13 mouse cellular contexts compared by ENCODE assay signal in the genomic region with DNA sequence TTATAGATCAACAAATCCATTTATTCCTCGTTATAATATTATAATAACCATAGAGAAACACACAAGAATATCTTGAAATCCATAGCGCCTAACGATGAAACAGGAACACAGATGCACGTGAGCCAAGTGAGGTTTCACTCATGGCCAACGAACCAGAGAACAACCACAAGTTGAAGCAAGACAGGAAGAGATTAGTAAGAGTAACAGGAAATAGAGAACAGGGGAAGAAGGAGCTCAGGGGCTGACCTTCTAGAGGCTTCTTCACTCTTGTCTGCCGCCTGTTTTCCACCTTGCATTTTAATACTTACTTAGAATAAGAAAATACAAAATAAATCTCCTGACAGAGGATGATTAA.
A peak's percentile ranks its signal among the peaks of the same experiment; 100 is the strongest.
DNase-seq lines count a peak whose midpoint lies in the region; ATAC-seq and TF ChIP-seq lines count a peak whose summit lies in the region.
"Had no signal": no experiment of that assay in that cellular context is flagged by ENCODE, and none has a peak within 500 bp of the region (broad histone marks: within the 10 kb centered on the region; RNA-seq: fewer than 3 reads in every experiment).

No protein-coding gene starts in this region.

- H3K27me3 ChIP-seq in midbrain, embryonic 11.5 days (ENCODE audit: control insufficient read depth, insufficient read depth, low read length), result no peaks in the 10 kb centered on the region
- no peaks in the 10 kb centered on the region for H3K27me3 ChIP-seq in midbrain, embryonic 14.5 days (ENCODE audit: control insufficient read depth, insufficient read depth, low read length)
- H3K27me3 ChIP-seq in liver, adult 2 months (ENCODE audit: control insufficient read depth, insufficient read depth, low read length), result no peaks in the 10 kb centered on the region
- H3K27me3 ChIP-seq in forebrain, embryonic 12.5 days, result no peaks in the 10 kb centered on the region
- no peaks in the 10 kb centered on the region for H3K27me3 ChIP-seq in midbrain, embryonic 15.5 days (replicated peaks)
- H3K27me3 ChIP-seq: heart, embryonic 15.5 days had no signal

- WGBS in midbrain, embryonic 11.5 days, result 83% methylated on average over 6 of the region's 6 CpGs
- WGBS in midbrain, embryonic 14.5 days, result 83% methylated on average over 6 of the region's 6 CpGs
- 64% methylated on average over 6 of the region's 6 CpGs for WGBS in liver, adult 2 months
- 85% methylated on average over 6 of the region's 6 CpGs for WGBS in forebrain, embryonic 12.5 days
- WGBS in midbrain, embryonic 15.5 days, result 82% methylated on average over 6 of the region's 6 CpGs

- H3K9me3 ChIP-seq in midbrain, embryonic 11.5 days (ENCODE audit: control insufficient read depth, low read length), result no peaks in the 10 kb centered on the region
- no peaks in the 10 kb centered on the region for H3K9me3 ChIP-seq in midbrain, embryonic 14.5 days (ENCODE audit: control insufficient read depth, low read length)
- no peaks in the 10 kb centered on the region for H3K9me3 ChIP-seq in forebrain, embryonic 12.5 days
- H3K9me3 ChIP-seq in midbrain, embryonic 15.5 days, result no peaks in the 10 kb centered on the region
- H3K9me3 ChIP-seq: forebrain, embryonic 10.5 days; heart, embryonic 15.5 days had no signal

- H3K36me3 ChIP-seq in midbrain, embryonic 11.5 days (ENCODE audit: control insufficient read depth, insufficient read depth, low read length), result no peaks in the 10 kb centered on the region
- H3K36me3 ChIP-seq in midbrain, embryonic 14.5 days (ENCODE audit: control insufficient read depth, insufficient read depth, low read length), result no peaks in the 10 kb centered on the region
- no peaks in the 10 kb centered on the region for H3K36me3 ChIP-seq in liver, adult 2 months (ENCODE audit: control insufficient read depth, insufficient read depth, low read length)
- H3K36me3 ChIP-seq in forebrain, embryonic 12.5 days (replicated peaks), result no peaks in the 10 kb centered on the region
- H3K36me3 ChIP-seq in midbrain, embryonic 15.5 days (replicated peaks), result no peaks in the 10 kb centered on the region
- H3K36me3 ChIP-seq: forebrain, embryonic 10.5 days; heart, embryonic 15.5 days had no signal

- H3K27ac ChIP-seq in midbrain, embryonic 11.5 days (ENCODE audit: low read depth, low read length), result no peak overlapping the region
- H3K27ac ChIP-seq in midbrain, embryonic 14.5 days (replicated peaks; ENCODE audit: low read depth, low read length), result no peak overlapping the region
- no peak overlapping the region for H3K27ac ChIP-seq in liver, adult 2 months (replicated peaks; ENCODE audit: insufficient read depth, low read depth, low read length)
- no peak overlapping the region for H3K27ac ChIP-seq in forebrain, embryonic 12.5 days
- no peak overlapping the region for H3K27ac ChIP-seq in midbrain, embryonic 15.5 days
- H3K27ac ChIP-seq: forebrain, embryonic 10.5 days; heart, embryonic 15.5 days had no signal

- peak; percentile 51 for DNase-seq in midbrain, embryonic 11.5 days (ENCODE audit: low spot score, missing footprints)
- DNase-seq in midbrain, embryonic 14.5 days, result no peak
- DNase-seq in liver, adult 2 months (ENCODE audit: extremely low read depth, low read depth, low spot score), result peak; percentile 15
- peak; percentile 18 for DNase-seq in skeletal muscle tissue, adult 2 months (ENCODE audit: low read depth, low spot score)
- no peak for DNase-seq in layer of hippocampus, postnatal 36 days
- DNase-seq in ovary, postnatal 36 days (ENCODE audit: low spot score), result no peak
- DNase-seq: cerebellum, adult 9-10 months; gastrocnemius, postnatal 14 days; kidney, postnatal 10 days had no signal

- no peak for TF ChIP-seq POLR2A in liver, adult 2 months (IDR thresholded peaks at IDR 0.05; ENCODE audit: extremely low read depth, insufficient read depth, low read length)

- H3K4me2 ChIP-seq in midbrain, embryonic 11.5 days, result no peak overlapping the region
- H3K4me2 ChIP-seq in midbrain, embryonic 14.5 days (ENCODE audit: low read length), result no peak overlapping the region
- H3K4me2 ChIP-seq in forebrain, embryonic 12.5 days, result no peak overlapping the region
- no peak overlapping the region for H3K4me2 ChIP-seq in midbrain, embryonic 15.5 days
- H3K4me2 ChIP-seq: heart, embryonic 15.5 days had no signal

- no peak for TF ChIP-seq CTCF in liver, adult 2 months (IDR thresholded peaks at IDR 0.05; ENCODE audit: low read depth, low read length)

- H3K9ac ChIP-seq in midbrain, embryonic 11.5 days (ENCODE audit: low read length), result no peak overlapping the region
- no peak overlapping the region for H3K9ac ChIP-seq in midbrain, embryonic 14.5 days (replicated peaks; ENCODE audit: low read length)
- no peak overlapping the region for H3K9ac ChIP-seq in liver, adult 2 months (ENCODE audit: low read depth, low read length)
- H3K9ac ChIP-seq in forebrain, embryonic 12.5 days, result no peak overlapping the region
- H3K9ac ChIP-seq in midbrain, embryonic 15.5 days, result no peak overlapping the region
- H3K9ac ChIP-seq: heart, embryonic 15.5 days had no signal

- H3K4me1 ChIP-seq in midbrain, embryonic 11.5 days (ENCODE audit: control insufficient read depth, insufficient read depth, low read length), result no peaks in the 10 kb centered on the region
- no peaks in the 10 kb centered on the region for H3K4me1 ChIP-seq in midbrain, embryonic 14.5 days (ENCODE audit: control insufficient read depth, insufficient read depth, low read length)
- no peaks in the 10 kb centered on the region for H3K4me1 ChIP-seq in liver, adult 2 months (ENCODE audit: control insufficient read depth, insufficient read depth, low read length)
- H3K4me1 ChIP-seq in forebrain, embryonic 12.5 days, result no peaks in the 10 kb centered on the region
- no peaks in the 10 kb centered on the region for H3K4me1 ChIP-seq in midbrain, embryonic 15.5 days

- no peak overlapping the region for H3K4me3 ChIP-seq in midbrain, embryonic 11.5 days (ENCODE audit: low read depth, low read length)
- no peak overlapping the region for H3K4me3 ChIP-seq in midbrain, embryonic 14.5 days (replicated peaks; ENCODE audit: low read depth, low read length)
- no peak overlapping the region for H3K4me3 ChIP-seq in liver, adult 2 months (ENCODE audit: insufficient read depth, low read depth, low read length)
- H3K4me3 ChIP-seq in forebrain, embryonic 12.5 days (replicated peaks), result no peak overlapping the region
- H3K4me3 ChIP-seq in midbrain, embryonic 15.5 days, result no peak overlapping the region
- H3K4me3 ChIP-seq: forebrain, embryonic 10.5 days; heart, embryonic 15.5 days had no signal

- no peaks in the 10 kb centered on the region for H3K79me2 ChIP-seq in liver, adult 2 months (ENCODE audit: control insufficient read depth, insufficient read depth, low read length)

- ATAC-seq in midbrain, embryonic 11.5 days (ENCODE audit: low FRiP score), result no peak
- no peak for ATAC-seq in midbrain, embryonic 14.5 days (ENCODE audit: low FRiP score, low TSS enrichment)
- no peak for ATAC-seq in forebrain, embryonic 12.5 days (ENCODE audit: low FRiP score)
- ATAC-seq in midbrain, embryonic 15.5 days (replicated peaks), result no peak

Comparison
In these comparisons a context has a peak if more than half of its experiments do, and no peak if none do; other contexts are left out.
1. DNase-seq: peak in midbrain, embryonic 11.5 days (single experiment), liver, adult 2 months (single experiment) and skeletal muscle tissue, adult 2 months (single experiment); none in midbrain, embryonic 14.5 days (single experiment), layer of hippocampus, postnatal 36 days (0 of 2) and ovary, postnatal 36 days (single experiment).